Mouse (Mus musculus) embryonic facial prominence, embryonic 13.5 days (tissue): Measurements from ENCODE around the gene Bsnd. TPM values are rescaled to one million over a fixed set of nuclear protein-coding genes. Genes with fewer than 3 reads are reported as not detected.

ENCODE experiments used
- ATAC-seq: fragments of 200-750 bp; cut with Nextera tagmentation; 2 replicates; pipeline ENCODE4 v1.8.0; 2017; ENCODE audit warnings: low read depth; ENCODE audit not compliant: insufficient number of reproducible peaks, insufficient read depth, low FRiP score, low TSS enrichment
- H3K27ac ChIP-seq: fragments of 300-500 bp; sonication (generic); 2 replicates; pipeline ENCODE4 v1.5.1; 2015; ENCODE audit warnings: moderate library complexity, mild to moderate bottlenecking, inconsistent platforms
- H3K27me3 ChIP-seq: fragments of 300-500 bp; sonication (generic); 2 replicates; pipeline ENCODE4 v1.6.1; 2015; ENCODE audit warnings: mild to moderate bottlenecking, inconsistent platforms
- H3K36me3 ChIP-seq: fragments of 300-500 bp; sonication (generic); 2 replicates; pipeline ENCODE4 v1.6.1; 2015; ENCODE audit warnings: mild to moderate bottlenecking, inconsistent platforms
- H3K4me1 ChIP-seq: fragments of 300-500 bp; sonication (generic); 2 replicates; pipeline ENCODE4 v1.6.1; 2015; ENCODE audit warnings: inconsistent platforms
- H3K4me2 ChIP-seq: fragments of 300-500 bp; sonication (generic); 2 replicates; pipeline ENCODE4 v1.6.1; 2015; ENCODE audit warnings: moderate library complexity, mild to moderate bottlenecking, inconsistent platforms
- H3K4me3 ChIP-seq: fragments of 300-500 bp; sonication (generic); 2 replicates; pipeline ENCODE4 v1.5.1; 2015; ENCODE audit warnings: mild to moderate bottlenecking, inconsistent platforms
- H3K9ac ChIP-seq: fragments of 300-500 bp; sonication (generic); 2 replicates; pipeline ENCODE4 v1.6.1; 2015; ENCODE audit warnings: mild to moderate bottlenecking, inconsistent platforms
- H3K9me3 ChIP-seq: fragments of 300-500 bp; sonication (generic); 2 replicates; pipeline ENCODE4 v1.6.1; 2016; ENCODE audit warnings: inconsistent platforms
- WGBS: fragments of 180-500 bp; shearing (Covaris S2); methylation state at CpG from one replicate; pipeline ENCODE4 v1.1.7; 2015; ENCODE audit warnings: mixed read lengths; 5-methylcytosine and 5-hydroxymethylcytosine counted together
- polyA plus RNA-seq: library from polyadenylated mRNA; unstranded; fragments of >200 nt; fragmentation: Nextera tagmentation; extraction: Ambion mirVana; gene quantifications from 2 replicates; pipeline ENCODE4 v1.2.1, GENCODE M21; 2015

The Bsnd gene
- polyA plus RNA-seq, 1 experiment from 2014 or later, result not detected

GRCm38 (mm10) chr4:106443182-106443581 lies 48.9 kb downstream of the Bsnd start:
- H3K4me3 ChIP-seq, result no peak overlapping the region
- no peak overlapping the region for H3K4me2 ChIP-seq
- 86% methylated on average over 6 of the region's 6 CpGs for WGBS
- no peak overlapping the region for H3K27ac ChIP-seq
- ATAC-seq, result no peak
- no peaks in the 10 kb centered on the region for H3K9me3 ChIP-seq
- H3K36me3 ChIP-seq, result peaks cover 44% of the 10 kb centered on the region
- no peaks in the 10 kb centered on the region for H3K27me3 ChIP-seq
- no peak overlapping the region for H3K9ac ChIP-seq
- H3K4me1 ChIP-seq, result no peaks in the 10 kb centered on the region

DNA sequence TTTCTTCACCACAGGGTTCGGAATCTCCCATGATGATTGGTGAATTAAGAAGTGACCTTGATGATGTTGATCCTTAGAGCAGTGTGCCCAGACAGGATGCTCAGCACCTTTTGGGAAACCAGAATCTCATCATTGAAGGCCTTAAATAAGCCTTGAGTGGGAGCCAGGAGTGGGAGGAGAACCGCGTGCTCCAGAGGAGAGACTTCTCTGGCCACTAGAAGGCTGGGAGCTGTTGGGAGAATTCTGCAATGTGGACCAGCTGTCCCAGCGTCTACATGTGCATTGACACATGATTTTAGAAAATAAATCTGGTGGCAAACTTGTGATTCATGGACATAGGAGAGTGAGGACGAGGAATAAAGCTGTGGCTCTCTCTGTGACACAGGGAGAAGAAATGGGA lies 53.3 kb downstream of the Bsnd start:
- H3K4me3 ChIP-seq, result no peak overlapping the region
- H3K4me2 ChIP-seq, result no peak overlapping the region
- WGBS, result 90% methylated on average over 5 of the region's 5 CpGs
- no peaks in the 10 kb centered on the region for H3K9me3 ChIP-seq
- ATAC-seq, result no peak
- no peak overlapping the region for H3K9ac ChIP-seq
- peaks cover 87% of the 10 kb centered on the region for H3K36me3 ChIP-seq
- H3K27me3 ChIP-seq, result no peaks in the 10 kb centered on the region
- no peak overlapping the region for H3K27ac ChIP-seq
- H3K4me1 ChIP-seq, result no peaks in the 10 kb centered on the region

GRCm38 (mm10) chr4:106437207-106437606 lies 54.9 kb downstream of the Bsnd start:
- Histone ChIP-seq H3K4me3 (no peak overlapping the region), H3K4me2 (no peak overlapping the region), H3K27me3 (no peaks in the 10 kb centered on the region), H3K27ac (no peak overlapping the region), H3K9me3 (no peaks in the 10 kb centered on the region), H3K9ac (no peak overlapping the region), H3K4me1 (no peaks in the 10 kb centered on the region), H3K36me3 (peaks cover 84% of the 10 kb centered on the region)
- ATAC-seq, result no peak
- whole genome bisulfite sequencing, result 92% methylated on average over 5 of the region's 5 CpGs

DNA sequence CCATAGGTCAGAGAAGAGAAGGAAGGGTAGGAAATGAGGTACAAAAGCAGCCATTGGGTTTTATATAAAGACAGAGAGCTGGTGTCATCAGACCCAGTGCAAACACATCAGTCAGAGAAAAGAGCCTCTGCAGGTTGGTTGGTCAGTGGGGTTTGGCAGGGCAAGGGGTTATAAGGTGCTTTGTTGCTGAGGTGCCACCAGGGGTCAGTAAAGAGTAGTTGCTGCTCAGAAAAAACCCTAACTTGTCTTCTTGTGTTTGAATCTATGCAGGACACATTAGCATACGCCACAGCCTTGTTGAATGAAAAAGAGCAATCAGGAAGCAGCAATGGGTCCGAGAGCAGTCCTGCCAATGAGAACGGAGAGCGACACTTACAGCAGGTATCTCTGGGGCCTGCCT lies 55.6 kb downstream of the Bsnd start:
- ATAC-seq, result no peak
- H3K4me2 ChIP-seq, result no peak overlapping the region
- no peaks in the 10 kb centered on the region for H3K27me3 ChIP-seq
- 71% methylated on average over 4 of the region's 4 CpGs for WGBS
- H3K27ac ChIP-seq, result no peak overlapping the region
- H3K9ac ChIP-seq, result no peak overlapping the region
- no peaks in the 10 kb centered on the region for H3K4me1 ChIP-seq
- peaks cover 84% of the 10 kb centered on the region for H3K36me3 ChIP-seq
- no peaks in the 10 kb centered on the region for H3K9me3 ChIP-seq
- no peak overlapping the region for H3K4me3 ChIP-seq

DNA sequence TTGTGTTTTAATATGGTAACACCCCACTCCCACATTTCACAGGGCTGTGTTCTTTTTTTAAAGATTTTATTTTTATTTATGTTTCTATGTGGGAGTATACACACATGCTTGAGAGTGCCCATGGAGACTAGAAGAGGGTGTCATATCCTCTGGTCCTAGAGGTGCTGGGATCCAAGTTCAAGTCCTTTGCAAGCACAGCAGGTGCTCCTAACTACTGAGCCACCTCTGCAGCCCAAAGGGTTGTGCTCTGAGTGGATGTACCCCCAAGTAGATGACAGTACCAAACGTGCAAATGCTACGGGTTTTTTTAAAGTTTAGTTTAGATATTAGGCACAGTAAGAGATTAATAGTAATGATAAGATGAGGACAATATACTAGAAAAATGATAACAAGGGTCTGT lies 56.7 kb downstream of the Bsnd start:
- no peak for ATAC-seq
- Histone ChIP-seq H3K27me3 (no peaks in the 10 kb centered on the region), H3K27ac (no peak overlapping the region), H3K36me3 (peaks cover 85% of the 10 kb centered on the region), H3K4me3 (no peak overlapping the region), H3K4me1 (no peaks in the 10 kb centered on the region), H3K9ac (no peak overlapping the region), H3K9me3 (no peaks in the 10 kb centered on the region), H3K4me2 (no peak overlapping the region)
- 94% methylated on average over 2 of the region's 2 CpGs for WGBS

Other genes with a start within 250 kb of the Bsnd start
- gene Usp24, start 176.1 kb downstream of the Bsnd start, polyA plus RNA-seq, result 9.1 and 10.6 TPM in 2 replicates
- 2.9 and 3.4 TPM in 2 replicates for gene Pcsk9, start 28.0 kb downstream of the Bsnd start, polyA plus RNA-seq
- gene Dhcr24, start 68.8 kb upstream of the Bsnd start, polyA plus RNA-seq, result 6.9 TPM in 2 replicates
- not detected in 2 replicates for gene Lexm, start 125.0 kb upstream of the Bsnd start, polyA plus RNA-seq
- 1.8 TPM in 2 replicates for gene Ttc22, start 130.1 kb upstream of the Bsnd start, polyA plus RNA-seq
- gene Pars2, start 158.8 kb upstream of the Bsnd start, polyA plus RNA-seq, result 14.6 and 14.8 TPM in 2 replicates
- 104 and 106 TPM in 2 replicates for gene Ttc4, start 186.7 kb upstream of the Bsnd start, polyA plus RNA-seq
- gene Mroh7, start 238.6 kb upstream of the Bsnd start, polyA plus RNA-seq, result 0.44 and 0.58 TPM in 2 replicates
- 0.32 TPM in 1 of 2 replicates, not detected in the other for gene Fam151a, start 241.6 kb upstream of the Bsnd start, polyA plus RNA-seq